Mouse (Mus musculus) spleen, adult 2 months (tissue): ENCODE measurements around the gene Zfyve21. TPM values are rescaled to one million over a fixed set of nuclear protein-coding genes. Genes with fewer than 3 reads are reported as not detected.

Source experiments
- DNase-seq, 2 experiments: peaks; one replicate each; pipeline versions ENCODE4 v3.0.0 to v3.0.0-alpha.2; 2012 to 2021; ENCODE audit warnings: low spot score in 2 of 2, low read depth in 1 of 2
- H3K27ac ChIP-seq: fragments of 200-500 bp; 2 replicates; pipeline ENCODE4 v1.5.1; 2012; ENCODE audit warnings: low read length, inconsistent platforms; ENCODE audit not compliant: insufficient read depth
- H3K27me3 ChIP-seq: fragments of 200-500 bp; 2 replicates; pipeline ENCODE4 v1.6.1; 2012; ENCODE audit warnings: mild to moderate bottlenecking, moderate library complexity, low read length, inconsistent platforms; ENCODE audit not compliant: control insufficient read depth, insufficient read depth
- H3K36me3 ChIP-seq: fragments of 200-500 bp; 2 replicates; pipeline ENCODE4 v1.6.1; 2012; ENCODE audit warnings: mild to moderate bottlenecking, low read length, inconsistent platforms; ENCODE audit not compliant: control insufficient read depth, insufficient read depth
- H3K4me1 ChIP-seq: fragments of 200-500 bp; 2 replicates; pipeline ENCODE4 v1.6.1; 2011; ENCODE audit warnings: inconsistent platforms; ENCODE audit not compliant: control insufficient read depth, insufficient read depth, insufficient read length
- H3K4me3 ChIP-seq: fragments of 200-500 bp; 2 replicates; pipeline ENCODE4 v1.5.1; 2011; ENCODE audit warnings: mild to moderate bottlenecking, inconsistent platforms; ENCODE audit not compliant: insufficient read depth, insufficient read length; ENCODE audit errors: extremely low read depth
- CTCF ChIP-seq: fragments of 200-500 bp; IDR thresholded peaks from 2 replicates; pipeline ENCODE4 v1.5.1; 2011; ENCODE audit warnings: mild to moderate bottlenecking, inconsistent platforms; ENCODE audit not compliant: insufficient read depth, insufficient read length, insufficient replicate concordance; ENCODE audit errors: extremely low read depth
- POLR2A ChIP-seq: fragments of 200-500 bp; IDR thresholded peaks from 2 replicates; pipeline ENCODE4 v1.6.1; 2011; ENCODE audit warnings: low read depth, low read length, inconsistent platforms
- WGBS: fragments of 180-500 bp; shearing (Covaris S2); methylation state at CpG from one replicate; pipeline ENCODE4 v1.1.7; 2018; 5-methylcytosine and 5-hydroxymethylcytosine counted together
- polyA plus RNA-seq: library from polyadenylated mRNA; depleted of rRNA; stranded (reverse); fragments of >200 nt; gene quantifications from 2 replicates; pipeline ENCODE4 v1.2.3, GENCODE M21; 2012

The Zfyve21 gene
- polyA plus RNA-seq, 1 experiment: 14.7 TPM

DNA sequence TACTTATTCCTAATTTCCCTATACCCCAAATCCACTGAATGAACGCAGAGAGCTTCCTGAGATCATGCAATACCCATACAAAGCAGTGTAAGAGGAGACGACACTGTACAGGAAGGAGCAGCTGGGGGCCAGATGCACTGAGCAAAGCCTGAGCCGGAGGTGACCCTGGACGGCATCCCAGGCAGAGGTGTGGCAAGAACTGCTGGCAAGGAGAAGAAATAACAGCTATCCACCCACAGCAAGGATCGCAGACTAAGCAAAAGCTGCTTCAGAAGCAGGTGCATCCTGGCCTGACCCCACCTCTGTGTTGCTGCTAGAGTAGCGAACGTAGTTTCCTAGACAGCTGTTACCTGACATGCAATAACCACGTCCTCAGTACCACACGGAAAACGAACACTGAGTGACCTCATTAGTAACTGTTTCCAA lies 39.1 kb downstream of the Zfyve21 start:
- no peak for DNase-seq
- WGBS: 23% methylated on average over 10 of the region's 10 CpGs
- H3K36me3 ChIP-seq: peaks cover 4% of the 10 kb centered on the region; the same call in 1 of the 2 replicates
- H3K27me3 ChIP-seq: no peaks in the 10 kb centered on the region
- TF ChIP-seq CTCF (no peak), POLR2A (no peak)
- no peak overlapping the region for H3K4me3 ChIP-seq
- H3K27ac ChIP-seq: no peak overlapping the region
- no peaks in the 10 kb centered on the region for H3K4me1 ChIP-seq

GRCm38 (mm10) chr12:111853546-111853945 lies 39.6 kb downstream of the Zfyve21 start:
- WGBS: 82% methylated on average over 4 of the region's 4 CpGs
- H3K4me3 ChIP-seq: no peak overlapping the region
- H3K27ac ChIP-seq: no peak overlapping the region
- no peaks in the 10 kb centered on the region for H3K4me1 ChIP-seq
- DNase-seq: no peak
- H3K36me3 ChIP-seq: peaks cover 4% of the 10 kb centered on the region; the same call in 1 of the 2 replicates
- H3K27me3 ChIP-seq: no peaks in the 10 kb centered on the region
- TF ChIP-seq CTCF (no peak), POLR2A (no peak)

GRCm38 (mm10) chr12:111855448-111855847 lies 41.5 kb downstream of the Zfyve21 start:
- DNase-seq: no peak
- WGBS: 93% methylated on average over 2 of the region's 2 CpGs
- no peak overlapping the region for H3K4me3 ChIP-seq

DNA sequence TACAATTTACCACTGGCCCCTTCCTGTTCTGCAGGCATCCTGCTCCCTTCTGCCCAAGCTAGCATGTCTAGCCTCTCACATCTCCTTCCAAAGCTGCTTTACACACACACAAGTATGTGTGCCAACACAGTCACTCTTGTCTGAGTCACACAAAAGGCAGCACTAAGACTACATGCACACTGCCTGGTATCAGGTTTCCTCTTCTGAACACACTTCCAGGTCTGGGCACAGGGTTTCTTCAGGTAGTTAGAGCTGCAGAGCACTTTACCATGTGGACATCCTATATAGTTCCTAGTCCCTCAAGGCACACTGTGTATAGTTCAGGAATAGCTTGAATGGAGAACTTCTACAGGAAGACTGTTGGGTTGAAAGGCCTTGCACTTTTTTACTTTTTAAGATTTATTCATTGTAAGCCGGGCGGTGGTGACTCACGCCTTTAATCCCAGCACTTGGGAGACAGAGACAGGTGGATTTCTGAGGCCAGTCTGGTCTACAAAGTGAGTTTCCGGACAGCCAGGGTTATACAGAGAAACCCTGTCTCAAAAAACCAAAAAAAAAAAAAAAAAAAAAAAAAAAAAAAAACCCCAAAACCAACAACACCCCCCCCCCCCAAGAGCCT lies 50.3 kb downstream of the Zfyve21 start:
- no peak overlapping the region for H3K27ac ChIP-seq
- H3K4me3 ChIP-seq: no peak overlapping the region
- H3K27me3 ChIP-seq: no peaks in the 10 kb centered on the region
- DNase-seq: no peak
- TF ChIP-seq CTCF (no peak), POLR2A (no peak)
- H3K36me3 ChIP-seq: peaks cover 17% of the 10 kb centered on the region
- no peaks in the 10 kb centered on the region for H3K4me1 ChIP-seq
- WGBS: 87% methylated on average over 4 of the region's 4 CpGs

More at GRCm38 (mm10) chr12:111855448-111855847, 41.5 kb downstream of the Zfyve21 start:
- Histone ChIP-seq H3K27ac (no peak overlapping the region), H3K36me3 (peaks cover 4% of the 10 kb centered on the region; the same call in 1 of the 2 replicates), H3K27me3 (no peaks in the 10 kb centered on the region), H3K4me1 (no peaks in the 10 kb centered on the region)
- TF ChIP-seq POLR2A (no peak), CTCF (no peak)

DNA sequence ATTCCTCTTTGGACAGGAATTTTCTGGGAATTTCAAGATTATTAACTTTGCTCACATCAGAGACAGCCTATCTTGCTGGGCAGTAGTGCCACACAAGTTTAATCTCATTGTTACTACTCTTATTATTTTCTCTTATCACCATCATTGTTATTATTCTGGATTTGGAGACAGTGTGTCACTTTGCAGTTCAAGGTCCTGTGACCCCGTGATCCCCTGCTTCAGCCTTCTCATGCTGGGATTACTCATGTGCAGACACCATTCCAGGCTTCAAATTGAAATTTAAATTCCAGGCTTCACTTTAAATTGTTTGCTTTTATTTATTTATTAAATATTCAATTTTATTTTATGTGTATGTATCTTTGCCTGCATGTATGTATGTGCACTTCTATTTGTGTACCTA lies 55.8 kb downstream of the Zfyve21 start:
- no peak for DNase-seq
- no peak overlapping the region for H3K27ac ChIP-seq
- no peaks in the 10 kb centered on the region for H3K4me1 ChIP-seq
- peaks cover 19% of the 10 kb centered on the region for H3K36me3 ChIP-seq
- no peaks in the 10 kb centered on the region for H3K27me3 ChIP-seq
- TF ChIP-seq CTCF (no peak), POLR2A (no peak)
- H3K4me3 ChIP-seq: no peak overlapping the region
- 85% methylated on average over 1 of the region's 1 CpGs for WGBS

GRCm38 (mm10) chr12:111870811-111871210 lies 56.8 kb downstream of the Zfyve21 start:
- H3K27me3 ChIP-seq: no peaks in the 10 kb centered on the region
- H3K4me1 ChIP-seq: no peaks in the 10 kb centered on the region
- peaks cover 16% of the 10 kb centered on the region for H3K36me3 ChIP-seq
- TF ChIP-seq CTCF (no peak), POLR2A (no peak)
- DNase-seq: no peak
- no peak overlapping the region for H3K27ac ChIP-seq
- no peak overlapping the region for H3K4me3 ChIP-seq
- 90% methylated on average over 7 of the region's 7 CpGs for WGBS

- Histone ChIP-seq H3K27me3 (no peaks in the 10 kb centered on the region), H3K4me1 (no peaks in the 10 kb centered on the region), H3K27ac (no peak overlapping the region), H3K4me3 (no peak overlapping the region), H3K36me3 (peaks cover 10% of the 10 kb centered on the region)
- no peak for DNase-seq
- TF ChIP-seq CTCF (no peak), POLR2A (no peak)
- 66% methylated on average over 5 of the region's 5 CpGs for WGBS
These were observed 58.1 kb downstream of the Zfyve21 start for GRCm38 (mm10) chr12:111872079-111872478.
